Mouse (Mus musculus): ENCODE measurements around the gene Efcab6. TPM values are rescaled to one million over a fixed set of nuclear protein-coding genes. Genes with fewer than 3 reads are reported as not detected.

The Efcab6 gene
- polyA plus RNA-seq, 2 experiments: 0.25 to 0.52 TPM

DNA sequence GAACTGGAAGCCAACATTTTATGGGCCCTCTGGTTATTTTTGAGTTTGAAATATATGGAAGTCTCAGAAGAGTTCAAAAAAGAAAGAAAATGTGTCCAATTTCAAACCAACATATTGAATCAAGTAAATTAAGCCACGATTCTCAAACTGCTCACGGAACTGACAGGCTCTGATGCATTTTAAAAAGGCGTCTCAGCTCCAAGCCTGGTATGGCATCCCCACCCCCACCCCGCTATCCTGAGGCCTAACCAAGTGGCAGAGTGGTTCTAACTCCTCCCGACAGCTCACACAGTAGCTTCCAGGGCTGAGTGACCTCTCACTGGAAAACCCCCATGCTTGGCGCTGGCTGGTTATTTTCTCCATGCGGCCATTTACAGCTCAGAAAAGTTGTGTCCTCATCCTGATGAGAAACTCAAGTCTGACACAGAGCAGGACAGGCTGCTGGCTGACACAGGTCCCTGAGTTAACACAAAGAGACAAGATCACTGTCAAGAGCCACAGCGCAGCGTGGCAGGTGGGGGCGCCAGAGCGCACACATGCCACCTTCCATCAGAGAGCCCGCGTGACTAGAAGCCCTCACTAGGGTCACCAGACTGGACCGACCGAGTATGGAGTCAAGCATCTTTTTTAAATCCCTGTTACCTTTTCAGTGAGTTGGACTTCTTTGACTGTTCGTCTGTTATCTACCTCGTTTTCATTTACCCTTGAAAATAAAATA lies 55.7 kb downstream of the Efcab6 start:
- no peaks in the 10 kb centered on the region for H3K27me3 ChIP-seq (ENCODE audit: control insufficient read depth, insufficient read depth, low read length)
- H3K4me3 ChIP-seq (replicated peaks; ENCODE audit: low read length): no peak overlapping the region
- H3K9me3 ChIP-seq (ENCODE audit: control insufficient read depth, low read length): no peaks in the 10 kb centered on the region
- no peak for DNase-seq (ENCODE audit: low spot score)
- no peak for TF ChIP-seq POLR2A (IDR thresholded peaks at IDR 0.05; ENCODE audit: borderline replicate concordance, extremely low read depth, insufficient read depth, insufficient read length)
- WGBS: 51% methylated on average over 17 of the region's 17 CpGs
- H3K4me2 ChIP-seq (replicated peaks; ENCODE audit: low read depth, low read length, severe bottlenecking): no peak overlapping the region
- H3K36me3 ChIP-seq (ENCODE audit: control insufficient read depth, insufficient read depth, low read length): no peaks in the 10 kb centered on the region
- no peak overlapping the region for H3K9ac ChIP-seq (ENCODE audit: low read depth, low read length, severe bottlenecking)
- ATAC-seq (ENCODE audit: low FRiP score, low read depth): no peak
- no peaks in the 10 kb centered on the region for H3K4me1 ChIP-seq (ENCODE audit: control insufficient read depth, insufficient read depth, low read length)
- no peak overlapping the region for H3K27ac ChIP-seq (replicated peaks; ENCODE audit: low read depth, low read length)

DNA sequence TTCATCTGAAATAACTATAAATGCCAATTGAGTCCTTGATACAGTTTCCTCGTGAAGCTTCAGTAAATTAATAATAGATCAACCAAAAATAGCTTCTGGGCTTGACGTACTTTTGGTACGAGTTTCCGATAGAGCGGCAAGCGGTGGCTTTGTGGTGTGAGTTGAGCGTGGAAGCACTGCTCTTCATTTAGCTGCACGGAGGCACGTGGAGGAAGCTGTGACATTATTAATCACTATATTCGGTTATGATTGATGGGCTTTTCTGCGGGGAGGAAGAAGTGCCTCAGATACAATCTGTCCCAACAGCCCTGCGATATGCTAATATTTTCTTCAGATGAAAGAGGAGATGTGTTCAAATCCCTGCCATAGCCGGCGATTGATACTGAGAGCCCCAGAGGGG lies 60.9 kb downstream of the Efcab6 start:
- 90% methylated on average over 14 of the region's 14 CpGs for WGBS
- H3K36me3 ChIP-seq (ENCODE audit: control insufficient read depth, insufficient read depth, low read length): no peaks in the 10 kb centered on the region
- H3K27me3 ChIP-seq (ENCODE audit: control insufficient read depth, insufficient read depth, low read length): no peaks in the 10 kb centered on the region
- H3K27ac ChIP-seq (replicated peaks; ENCODE audit: low read depth, low read length): no peak overlapping the region
- no peak for TF ChIP-seq POLR2A (IDR thresholded peaks at IDR 0.05; ENCODE audit: borderline replicate concordance, extremely low read depth, insufficient read depth, insufficient read length)
- no peak overlapping the region for H3K9ac ChIP-seq (ENCODE audit: low read depth, low read length, severe bottlenecking)
- H3K9me3 ChIP-seq (ENCODE audit: control insufficient read depth, low read length): no peaks in the 10 kb centered on the region
- ATAC-seq (ENCODE audit: low FRiP score, low read depth) (no peak), DNase-seq (ENCODE audit: low spot score) (no peak)
- H3K4me1 ChIP-seq (ENCODE audit: control insufficient read depth, insufficient read depth, low read length): no peaks in the 10 kb centered on the region
- no peak overlapping the region for H3K4me2 ChIP-seq (replicated peaks; ENCODE audit: low read depth, low read length, severe bottlenecking)
- H3K4me3 ChIP-seq (replicated peaks; ENCODE audit: low read length): no peak overlapping the region

DNA sequence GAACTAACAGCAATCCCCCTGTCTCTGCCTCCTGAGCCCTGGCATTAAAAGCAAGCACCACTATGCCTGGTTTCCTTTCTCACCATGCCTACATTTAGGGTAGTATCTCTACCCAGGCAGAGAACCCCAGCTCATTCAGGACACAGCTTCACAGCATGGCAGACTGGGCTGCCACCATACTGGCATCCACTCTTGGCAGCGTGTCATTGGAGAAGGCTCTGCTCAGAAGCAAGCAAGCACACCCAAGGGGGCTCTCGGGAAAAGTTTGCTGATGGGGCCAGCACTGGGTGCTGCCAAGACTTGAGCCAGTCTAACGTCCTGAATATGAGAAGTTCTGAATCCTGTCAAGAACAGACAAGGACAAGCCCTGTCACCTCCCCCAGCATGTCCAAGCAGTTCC lies 66.1 kb downstream of the Efcab6 start:
- H3K9ac ChIP-seq (ENCODE audit: low read depth, low read length, severe bottlenecking): no peak overlapping the region
- TF ChIP-seq POLR2A (IDR thresholded peaks at IDR 0.05; ENCODE audit: borderline replicate concordance, extremely low read depth, insufficient read depth, insufficient read length): no peak
- 74% methylated on average over 3 of the region's 3 CpGs for WGBS
- H3K27me3 ChIP-seq (ENCODE audit: control insufficient read depth, insufficient read depth, low read length): peaks cover 14% of the 10 kb centered on the region; the same call in 1 of the 2 replicates
- H3K4me1 ChIP-seq (ENCODE audit: control insufficient read depth, insufficient read depth, low read length): 0 out of 2 replicates have a peak, but pooled peaks cover 4% of the 10 kb centered on the region
- DNase-seq (ENCODE audit: low spot score): no peak
- H3K9me3 ChIP-seq (ENCODE audit: control insufficient read depth, low read length): no peaks in the 10 kb centered on the region
- H3K4me3 ChIP-seq (replicated peaks; ENCODE audit: low read length): no peak overlapping the region
- no peak overlapping the region for H3K4me2 ChIP-seq (replicated peaks; ENCODE audit: low read depth, low read length, severe bottlenecking)
- ATAC-seq (ENCODE audit: low FRiP score, low read depth): no peak
- H3K27ac ChIP-seq (replicated peaks; ENCODE audit: low read depth, low read length): no peak overlapping the region
- H3K36me3 ChIP-seq (ENCODE audit: control insufficient read depth, insufficient read depth, low read length): no peaks in the 10 kb centered on the region

DNA sequence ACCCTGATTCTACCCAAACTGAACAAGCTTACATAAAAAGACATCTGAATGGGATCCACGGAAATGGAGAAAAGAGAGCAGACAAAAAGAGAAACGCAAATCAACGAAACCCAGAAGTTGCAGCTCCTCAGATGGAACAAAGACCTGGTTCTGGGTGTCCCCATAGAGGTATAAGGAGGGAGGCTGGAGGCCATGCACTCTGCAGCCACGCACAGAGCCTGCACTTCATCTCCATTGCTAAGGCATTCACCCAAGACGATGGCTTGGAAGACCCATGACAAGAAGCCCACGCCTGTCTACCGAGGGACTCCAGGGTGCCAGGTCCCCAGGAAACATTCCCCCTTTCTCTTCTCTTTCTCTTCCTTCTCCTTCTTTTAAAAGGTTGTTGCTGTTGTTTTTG lies 66.6 kb downstream of the Efcab6 start:
- DNase-seq (ENCODE audit: low spot score) (no peak), ATAC-seq (ENCODE audit: low FRiP score, low read depth) (no peak)
- Histone ChIP-seq H3K9me3 (ENCODE audit: control insufficient read depth, low read length) (no peaks in the 10 kb centered on the region), H3K27ac (replicated peaks; ENCODE audit: low read depth, low read length) (no peak overlapping the region), H3K4me2 (replicated peaks; ENCODE audit: low read depth, low read length, severe bottlenecking) (no peak overlapping the region), H3K27me3 (ENCODE audit: control insufficient read depth, insufficient read depth, low read length) (peaks cover 14% of the 10 kb centered on the region; the same call in 1 of the 2 replicates), H3K9ac (ENCODE audit: low read depth, low read length, severe bottlenecking) (no peak overlapping the region), H3K36me3 (ENCODE audit: control insufficient read depth, insufficient read depth, low read length) (no peaks in the 10 kb centered on the region), H3K4me1 (ENCODE audit: control insufficient read depth, insufficient read depth, low read length) (0 out of 2 replicates have a peak, but pooled peaks cover 4% of the 10 kb centered on the region), H3K4me3 (replicated peaks; ENCODE audit: low read length) (no peak overlapping the region)
- 52% methylated on average over 7 of the region's 7 CpGs for WGBS
- no peak for TF ChIP-seq POLR2A (IDR thresholded peaks at IDR 0.05; ENCODE audit: borderline replicate concordance, extremely low read depth, insufficient read depth, insufficient read length)

DNA sequence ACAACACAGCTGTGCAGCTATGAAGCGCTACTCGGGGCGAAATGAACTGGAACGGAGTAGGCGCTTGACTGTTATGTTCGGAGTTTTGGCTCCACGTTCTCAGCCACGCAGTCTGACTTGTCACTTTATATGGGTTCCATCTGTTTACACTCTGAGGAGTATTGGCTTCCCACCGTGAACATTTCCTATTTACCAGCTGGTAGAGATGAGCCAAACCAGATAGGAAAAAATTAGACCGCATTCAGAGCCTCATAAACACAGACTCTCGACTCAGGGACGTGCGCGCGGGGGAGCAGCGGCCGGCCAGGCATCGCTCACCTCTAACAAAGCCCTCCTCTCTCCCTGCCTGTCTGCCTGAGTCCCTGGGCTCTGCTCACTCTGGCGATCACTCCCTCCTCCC lies 67.1 kb downstream of the Efcab6 start:
- no peaks in the 10 kb centered on the region for H3K36me3 ChIP-seq (ENCODE audit: control insufficient read depth, insufficient read depth, low read length)
- no peaks in the 10 kb centered on the region for H3K9me3 ChIP-seq (ENCODE audit: control insufficient read depth, low read length)
- TF ChIP-seq POLR2A (IDR thresholded peaks at IDR 0.05; ENCODE audit: borderline replicate concordance, extremely low read depth, insufficient read depth, insufficient read length): no peak
- 0 out of 2 replicates have a peak, but pooled peaks cover 4% of the 10 kb centered on the region for H3K4me1 ChIP-seq (ENCODE audit: control insufficient read depth, insufficient read depth, low read length)
- peaks cover 14% of the 10 kb centered on the region; the same call in 1 of the 2 replicates for H3K27me3 ChIP-seq (ENCODE audit: control insufficient read depth, insufficient read depth, low read length)
- H3K4me3 ChIP-seq (replicated peaks; ENCODE audit: low read length): no peak overlapping the region
- H3K4me2 ChIP-seq (replicated peaks; ENCODE audit: low read depth, low read length, severe bottlenecking): 0 out of 2 replicates have a peak overlapping the region, but pooled peaks have one; percentile 9
- ATAC-seq (ENCODE audit: low FRiP score, low read depth) (peak; percentile 67; the same call in 1 of the 2 replicates), DNase-seq (ENCODE audit: low spot score) (peak; percentile 43)
- no peak overlapping the region for H3K9ac ChIP-seq (ENCODE audit: low read depth, low read length, severe bottlenecking)
- H3K27ac ChIP-seq (replicated peaks; ENCODE audit: low read depth, low read length): no peak overlapping the region
- WGBS: 7% methylated on average over 19 of the region's 19 CpGs

All from limb, embryonic 14.5 days (tissue).